ENCODE assay signal across 8 mouse cellular contexts in genomic region chr6:88465181-88465920, GRCm38 (mm10). TPM values are rescaled to one million over a fixed set of nuclear protein-coding genes. Genes with fewer than 3 reads are reported as not detected.
DNase-seq lines count a peak whose midpoint lies in the region; ATAC-seq and TF ChIP-seq lines count a peak whose summit lies in the region.

Gene Ruvbl1 (plus strand): TSS chr6:88465409.

- peak within 1 kb of the TSS; percentile 76 for H3K9ac ChIP-seq in embryonic facial prominence, embryonic 14.5 days (ENCODE audit: low read depth, low read length)
- peak within 1 kb of the TSS; percentile 78 for H3K9ac ChIP-seq in heart, adult 2 months (ENCODE audit: low read depth, low read length)
- H3K9ac ChIP-seq in limb, embryonic 13.5 days, result peak within 1 kb of the TSS; percentile 84
- H3K9ac ChIP-seq in midbrain, embryonic 16.5 days (ENCODE audit: low read depth, low read length), result peak within 1 kb of the TSS; percentile 77

- intact Hi-C loops in heart, adult 2 months (cut with DNase I), result loop anchor here (1.0 to 5.0 kb wide), 2 partner anchors 19 to 52 kb away; partner anchors contain the start of genes Eefsec and Sec61a1

- peak; percentile 99 for DNase-seq in 3T3-L1 (ENCODE audit: low read depth, low spot score)
- DNase-seq in adrenal gland, postnatal 4 days (ENCODE audit: low spot score in 2 of 2), result peak; percentile 68 to 80
- DNase-seq in embryonic facial prominence, embryonic 14.5 days (ENCODE audit: low spot score), result peak; percentile 99
- DNase-seq in heart, adult 2 months, result peak; percentile 89 to 92
- peak; percentile 94 for DNase-seq in kidney, adult 8-10 months
- DNase-seq in spleen, postnatal 10 days (ENCODE audit: low spot score in 2 of 2), result peak; percentile 83 to 91

- no peak within 1 kb of the TSS; the same call in 1 of the 2 replicates for H3K27ac ChIP-seq in embryonic facial prominence, embryonic 14.5 days (replicated peaks; ENCODE audit: low read depth, low read length)
- peak within 1 kb of the TSS; percentile 54 for H3K27ac ChIP-seq in heart, adult 2 months
- H3K27ac ChIP-seq in limb, embryonic 13.5 days, result no peak within 1 kb of the TSS
- peak within 1 kb of the TSS; percentile 50 for H3K27ac ChIP-seq in midbrain, embryonic 16.5 days (ENCODE audit: low read length)

- peak within 1 kb of the TSS; percentile 70 for H3K4me3 ChIP-seq in embryonic facial prominence, embryonic 14.5 days (ENCODE audit: low read depth, low read length)
- H3K4me3 ChIP-seq in heart, adult 2 months, result peak within 1 kb of the TSS; percentile 69
- peak within 1 kb of the TSS; percentile 77 for H3K4me3 ChIP-seq in limb, embryonic 13.5 days
- peak within 1 kb of the TSS; percentile 73 for H3K4me3 ChIP-seq in midbrain, embryonic 16.5 days (ENCODE audit: low read depth, low read length)

- peaks cover 1% of the 10 kb centered on the region for H3K79me2 ChIP-seq in heart, adult 2 months (replicated peaks; ENCODE audit: control insufficient read depth, insufficient read depth, low read length)

- 0 out of 2 replicates have a peak, but pooled peaks have one; percentile 40 for TF ChIP-seq EP300 in heart, adult 2 months (IDR thresholded peaks at IDR 0.05; ENCODE audit: insufficient read depth, low read depth, low read length)

- WGBS in embryonic facial prominence, embryonic 14.5 days, result under 1% methylated on average over 36 of the region's 42 CpGs
- under 1% methylated on average over 42 of the region's 42 CpGs for WGBS in heart, adult 2 months
- under 1% methylated on average over 42 of the region's 42 CpGs for WGBS in limb, embryonic 13.5 days
- WGBS in midbrain, embryonic 16.5 days, result under 1% methylated on average over 36 of the region's 42 CpGs

- no peak for TF ChIP-seq POLR2A in heart, adult 2 months (IDR thresholded peaks at IDR 0.05; ENCODE audit: insufficient read depth, low read depth, low read length)

- H3K4me2 ChIP-seq in embryonic facial prominence, embryonic 14.5 days (ENCODE audit: low read depth, low read length), result peak within 1 kb of the TSS; percentile 70
- peak within 1 kb of the TSS; percentile 90 for H3K4me2 ChIP-seq in limb, embryonic 13.5 days (replicated peaks)
- H3K4me2 ChIP-seq in midbrain, embryonic 16.5 days (ENCODE audit: low read length), result peak within 1 kb of the TSS; percentile 83

- H3K36me3 ChIP-seq in embryonic facial prominence, embryonic 14.5 days (ENCODE audit: control insufficient read depth, insufficient read depth, low read length), result peaks cover 25% of the 10 kb centered on the region
- H3K36me3 ChIP-seq in heart, adult 2 months (ENCODE audit: control insufficient read depth, insufficient read depth, low read length), result peaks cover 3% of the 10 kb centered on the region; the same call in 1 of the 2 replicates
- peaks cover 29% of the 10 kb centered on the region for H3K36me3 ChIP-seq in limb, embryonic 13.5 days
- peaks cover 8% of the 10 kb centered on the region for H3K36me3 ChIP-seq in midbrain, embryonic 16.5 days (ENCODE audit: control insufficient read depth, insufficient read depth, low read length)

- no peaks in the 10 kb centered on the region for H3K27me3 ChIP-seq in embryonic facial prominence, embryonic 14.5 days (replicated peaks; ENCODE audit: control insufficient read depth, insufficient read depth, low read length)
- H3K27me3 ChIP-seq in heart, adult 2 months (ENCODE audit: control insufficient read depth, insufficient read depth, low read length), result no peaks in the 10 kb centered on the region
- H3K27me3 ChIP-seq in limb, embryonic 13.5 days, result no peaks in the 10 kb centered on the region
- H3K27me3 ChIP-seq in midbrain, embryonic 16.5 days (ENCODE audit: control insufficient read depth, insufficient read depth, low read depth, low read length), result no peaks in the 10 kb centered on the region

- no peak for TF ChIP-seq CTCF in heart, adult 2 months (IDR thresholded peaks at IDR 0.05)

- peak; percentile 100 for ATAC-seq in embryonic facial prominence, embryonic 14.5 days (ENCODE audit: low read depth)
- peak; percentile 100 for ATAC-seq in limb, embryonic 13.5 days (ENCODE audit: low FRiP score, low read depth)
- ATAC-seq in midbrain, embryonic 16.5 days, result peak; percentile 100

- no peaks in the 10 kb centered on the region for H3K9me3 ChIP-seq in embryonic facial prominence, embryonic 14.5 days (ENCODE audit: control insufficient read depth, low read length)
- no peaks in the 10 kb centered on the region for H3K9me3 ChIP-seq in limb, embryonic 13.5 days
- H3K9me3 ChIP-seq in midbrain, embryonic 16.5 days (replicated peaks; ENCODE audit: control insufficient read depth, low read length, poor library complexity, severe bottlenecking), result no peaks in the 10 kb centered on the region

- peaks cover 12% of the 10 kb centered on the region for H3K4me1 ChIP-seq in embryonic facial prominence, embryonic 14.5 days (ENCODE audit: control insufficient read depth, insufficient read depth, low read length)
- H3K4me1 ChIP-seq in heart, adult 2 months (ENCODE audit: control insufficient read depth, insufficient read depth, low read length), result peaks cover 2% of the 10 kb centered on the region; the same call in 1 of the 2 replicates
- peaks cover 12% of the 10 kb centered on the region for H3K4me1 ChIP-seq in limb, embryonic 13.5 days
- peaks cover 13% of the 10 kb centered on the region for H3K4me1 ChIP-seq in midbrain, embryonic 16.5 days (ENCODE audit: control insufficient read depth, insufficient read depth, low read length)

RNA-seq across cellular contexts. Expression of gene Ruvbl1, which starts in this region (rescaled TPM):
- 10 to 100 TPM; 34.1 to 38.4 TPM for total RNA-seq in adrenal gland, postnatal 4 days (2021)
- 118 and 131 TPM in 2 replicates for polyA plus RNA-seq in embryonic facial prominence, embryonic 14.5 days (2014; fragmentation: Nextera tagmentation; extraction: Ambion mirVana)
- total RNA-seq in heart, adult 2 months (2021), result 10 to 100 TPM; 16.7 to 18.4 TPM
- polyA plus RNA-seq in heart, adult 2 months (2012; rRNA removed), result 15.7 and 16.0 TPM in 2 replicates
- 151 TPM in 2 replicates for polyA plus RNA-seq in limb, embryonic 13.5 days (2015; fragmentation: Nextera tagmentation; extraction: Ambion mirVana)
- polyA plus RNA-seq in midbrain, embryonic 16.5 days (2015; fragmentation: Nextera tagmentation; extraction: Ambion mirVana), result 92.6 and 92.7 TPM in 2 replicates

Comparison
In these comparisons a context has a peak if more than half of its experiments do, and no peak if none do; other contexts are left out.
1. H3K27ac ChIP-seq: peak in heart, adult 2 months (single experiment) and midbrain, embryonic 16.5 days (single experiment); none in embryonic facial prominence, embryonic 14.5 days (single experiment) and limb, embryonic 13.5 days (single experiment).
2. Peak in every context shown above with its lines, with median percentiles within 50 percentile points of each other: DNase-seq, ATAC-seq, H3K4me2 ChIP-seq, H3K4me3 ChIP-seq and H3K9ac ChIP-seq.